Mouse (Mus musculus) embryo, embryonic 11.5 days (tissue): ENCODE measurements at regions not wholly inside any gene's neighbourhood (a gene's known extent, or its start where the extent isn't known, plus 50 kb on each side); places are given as distances from the start of the nearest gene placed in this dataset.

Experiments
- DNase-seq: peaks from one replicate; pipeline ENCODE4 v3.0.0-alpha.2; 2012; ENCODE audit warnings: low read depth, low spot score

GRCm38 (mm10) chr4:152850147-152850546, 372.5 kb upstream of the Kcnab2 start:
- no peak for DNase-seq

GRCm38 (mm10) chr4:152836080-152836479, 358.4 kb upstream of the Kcnab2 start:
- DNase-seq, result no peak

DNA sequence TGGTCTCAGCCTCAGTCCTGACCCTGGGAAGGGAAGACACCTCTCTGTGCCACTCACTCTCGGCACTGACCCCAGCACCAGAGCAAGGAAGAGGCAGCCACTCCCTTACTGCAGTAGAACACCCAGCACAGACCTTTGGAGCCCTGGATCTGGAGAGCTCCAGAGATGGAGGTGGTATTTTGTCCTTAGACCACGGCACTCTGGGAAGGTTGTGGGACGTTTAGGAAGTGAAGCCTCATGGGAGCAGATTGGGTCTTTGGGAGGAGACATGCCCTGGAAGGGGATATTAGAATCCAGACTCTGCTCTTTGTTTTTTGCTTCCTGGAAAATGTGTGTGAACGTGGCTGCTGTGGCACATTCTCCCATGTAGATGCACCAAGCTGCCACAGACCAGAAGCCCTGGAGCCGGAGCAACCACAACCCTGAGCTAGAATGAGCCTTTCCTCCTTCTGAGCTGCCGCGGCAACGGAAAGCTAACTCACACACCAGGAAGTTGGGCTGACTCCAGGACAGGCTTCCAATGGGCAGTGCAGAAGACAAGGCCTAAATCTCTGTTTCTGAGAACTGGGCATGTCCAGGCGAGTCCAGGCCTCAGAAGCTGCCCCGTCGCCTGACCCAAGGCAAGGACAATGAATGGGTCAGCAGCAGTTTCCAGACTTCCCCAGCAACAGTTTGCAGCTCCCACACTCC, 356.9 kb upstream of the Kcnab2 start:
- no peak for DNase-seq

DNA sequence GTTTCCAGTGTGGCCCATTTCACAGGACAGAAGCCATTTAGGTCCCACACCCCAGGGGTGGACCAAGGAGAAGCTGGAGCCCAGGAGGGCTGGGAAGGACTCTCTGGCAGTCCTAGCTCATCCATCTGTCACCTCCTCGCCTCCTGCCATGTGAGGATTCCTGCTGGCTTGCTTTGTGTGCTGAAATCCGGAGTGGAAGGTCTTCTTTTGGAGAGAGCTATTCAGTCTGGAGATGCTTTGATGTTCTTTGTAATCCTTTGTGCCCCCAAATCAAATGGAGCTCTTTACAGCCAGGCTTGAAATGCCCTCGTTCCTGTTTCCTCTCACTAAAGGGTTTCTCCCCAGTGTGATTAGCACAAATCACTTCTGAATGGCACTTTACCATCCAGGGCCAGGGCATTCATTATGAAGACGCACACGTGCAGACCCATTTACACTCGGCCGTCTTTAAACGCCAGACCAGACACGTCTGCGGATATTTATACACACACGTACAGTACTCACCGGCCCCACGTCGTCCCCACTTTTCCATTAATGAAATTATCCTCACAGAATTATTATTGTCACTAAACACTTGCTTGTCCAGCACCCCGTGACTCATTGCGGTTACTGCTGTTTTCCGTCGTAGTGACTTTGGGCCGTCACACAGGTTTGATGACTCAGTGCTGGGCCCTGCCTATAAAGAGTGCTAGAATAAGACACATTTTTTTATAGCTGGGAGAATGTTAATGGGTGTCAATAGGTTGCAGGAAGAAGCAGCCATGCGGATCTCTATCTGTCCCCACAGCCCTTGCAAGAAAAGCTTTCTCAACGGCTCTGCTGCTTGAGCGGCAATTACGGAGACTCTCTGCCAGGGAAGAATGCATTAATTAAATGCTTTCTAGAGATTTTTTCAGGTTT, 356.0 kb upstream of the Kcnab2 start:
- no peak for DNase-seq

- DNase-seq, result no peak
Measured at GRCm38 (mm10) chr4:152832757-152833363, 355.2 kb upstream of the Kcnab2 start.

DNA sequence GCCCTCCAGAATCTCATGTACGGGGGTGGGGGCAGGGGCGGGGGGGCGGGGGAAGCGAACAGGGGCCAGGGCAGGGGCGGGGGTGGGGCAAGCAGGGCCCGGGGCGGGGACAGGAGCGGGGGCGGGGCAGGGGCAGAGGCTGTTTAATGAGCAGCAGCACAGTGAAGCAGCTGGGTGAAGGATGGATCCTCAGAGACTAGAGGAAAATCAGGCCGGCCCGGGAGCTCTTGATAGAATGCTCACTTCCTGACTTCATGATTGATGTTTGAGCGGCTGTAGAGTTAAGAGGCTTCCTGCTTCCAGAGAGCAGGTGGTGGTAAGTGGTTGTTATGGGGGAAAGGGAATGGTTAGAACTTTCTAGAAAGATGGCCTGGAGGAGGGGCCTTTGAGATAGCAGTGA, 347.5 kb upstream of the Kcnab2 start:
- no peak for DNase-seq

DNA sequence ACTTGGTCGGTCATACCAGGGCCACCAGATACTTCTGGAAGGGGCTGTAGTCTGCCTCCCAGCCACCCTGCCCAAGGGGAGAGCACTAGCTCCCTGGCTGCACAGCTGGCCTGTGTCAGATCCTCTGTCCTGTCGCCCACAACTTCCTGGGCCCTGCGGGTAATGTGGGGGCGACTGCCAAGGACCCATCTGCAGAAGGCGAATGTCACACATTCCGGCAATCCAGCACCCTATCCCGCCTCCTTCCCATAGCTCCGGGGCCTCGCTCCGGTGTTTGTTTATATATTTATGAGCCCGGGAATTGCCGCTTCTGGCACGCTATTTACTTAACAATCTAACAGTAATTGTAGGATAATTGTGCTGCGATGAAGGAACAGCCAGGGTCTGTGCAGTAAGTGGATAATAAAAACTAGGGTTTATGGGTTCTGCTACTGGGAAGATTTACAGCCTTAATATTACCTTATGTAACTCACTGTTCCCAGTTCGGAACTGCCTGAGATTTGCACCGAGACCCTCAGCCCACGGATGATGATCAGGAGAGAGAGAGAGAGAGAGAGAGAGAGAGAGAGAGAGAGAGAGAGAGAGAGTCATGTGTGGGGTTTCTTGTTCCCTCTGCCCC, 338.6 kb upstream of the Kcnab2 start:
- no peak for DNase-seq

DNA sequence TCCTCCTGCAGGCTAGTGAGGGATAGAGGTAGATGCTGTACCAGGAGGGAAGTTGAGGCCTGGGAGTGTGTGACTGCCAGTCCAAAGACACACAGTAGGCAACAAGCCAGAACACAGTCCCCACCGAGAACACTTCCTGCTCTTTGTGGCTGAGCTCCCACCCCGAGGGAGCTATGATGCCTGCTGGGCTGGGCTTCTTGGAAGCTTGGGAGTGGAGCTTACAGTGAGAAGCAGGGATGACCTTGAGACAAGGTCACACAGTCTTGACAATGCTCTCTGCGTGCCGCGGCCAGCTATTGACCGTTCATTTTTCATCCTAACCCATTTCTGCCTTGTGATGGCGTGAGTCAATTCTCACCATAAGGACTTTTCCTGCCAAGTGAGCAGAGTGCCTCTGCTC, 328.9 kb upstream of the Kcnab2 start:
- no peak for DNase-seq

DNA sequence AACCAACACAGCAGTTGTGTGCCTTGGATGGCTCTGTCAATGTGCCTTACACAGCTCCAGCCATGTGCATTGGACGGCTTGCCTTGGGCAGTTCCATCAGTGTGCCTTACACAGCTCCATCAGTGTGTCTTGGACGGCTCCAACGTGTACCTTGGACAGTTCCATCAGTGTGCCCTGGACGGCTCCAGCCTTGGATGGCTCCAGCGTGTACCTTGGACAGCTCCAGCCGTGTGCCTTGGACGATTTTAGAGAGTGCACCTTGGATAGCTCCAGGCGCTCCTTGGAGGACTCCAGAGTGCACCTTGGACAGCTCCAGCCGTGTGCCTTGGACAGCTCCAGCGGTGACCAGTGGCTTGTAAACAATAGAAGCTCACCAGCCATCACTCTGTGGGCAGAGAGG, 321.7 kb upstream of the Kcnab2 start:
- peak; percentile 89 for DNase-seq

DNA sequence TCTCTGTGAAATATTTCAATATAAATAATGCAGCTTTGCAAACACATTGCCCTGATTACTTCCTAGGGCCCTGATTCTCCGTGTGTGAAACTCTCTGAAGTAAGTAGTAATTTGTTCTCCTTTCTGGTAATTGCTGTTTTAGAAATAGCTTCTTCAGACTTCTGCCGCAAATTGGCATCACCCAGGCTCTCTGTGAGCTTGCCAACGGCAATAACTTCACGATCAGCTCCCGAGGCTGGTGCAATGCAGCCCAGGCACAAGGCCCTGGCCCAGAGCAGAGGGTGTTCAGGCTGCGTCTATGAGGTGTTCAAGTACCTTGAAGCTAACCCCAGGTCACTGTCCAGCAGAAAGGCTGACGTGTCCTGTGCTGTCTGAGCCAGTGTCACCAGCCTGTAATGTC, 310.8 kb upstream of the Kcnab2 start:
- no peak for DNase-seq

DNA sequence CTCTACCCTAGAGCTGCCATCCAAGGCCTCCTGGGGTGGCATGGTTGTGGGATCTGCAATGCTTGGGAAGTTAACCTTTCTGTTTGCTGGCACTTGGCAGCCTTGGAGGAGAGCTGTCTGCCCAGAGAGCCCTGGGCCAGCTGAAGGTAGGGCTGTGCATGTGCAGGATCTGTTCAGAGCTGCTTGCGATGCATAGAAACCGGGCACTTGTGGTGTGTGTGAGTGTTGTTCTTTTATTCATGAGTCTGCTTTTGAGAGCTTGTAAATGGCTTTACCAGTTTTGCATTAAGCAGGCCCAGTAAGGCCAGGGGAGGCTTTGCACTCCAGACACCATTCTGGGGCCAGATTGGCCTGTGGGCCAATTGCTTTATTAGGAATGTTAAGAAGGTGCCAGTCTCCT, 307.3 kb upstream of the Kcnab2 start:
- no peak for DNase-seq

DNA sequence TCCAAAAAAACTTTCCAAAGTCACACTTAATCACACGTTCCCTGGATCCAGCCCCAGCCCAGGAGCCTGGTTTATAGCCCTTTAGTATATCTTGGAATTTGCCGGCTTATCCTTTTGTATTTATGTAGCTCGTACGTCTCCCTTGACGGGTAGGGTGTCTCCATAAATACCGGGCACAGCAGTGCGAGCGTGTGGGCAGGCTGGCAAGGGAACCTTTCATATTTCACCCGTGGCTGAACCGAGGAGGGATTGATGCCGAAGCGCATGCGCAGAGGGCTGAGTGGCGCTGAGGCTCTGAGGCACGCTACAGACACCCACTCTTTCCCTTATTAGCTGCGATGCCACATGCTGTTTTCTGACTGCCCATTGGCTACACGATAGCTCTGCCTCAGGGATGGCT, 301.9 kb upstream of the Kcnab2 start:
- DNase-seq, result no peak

DNA sequence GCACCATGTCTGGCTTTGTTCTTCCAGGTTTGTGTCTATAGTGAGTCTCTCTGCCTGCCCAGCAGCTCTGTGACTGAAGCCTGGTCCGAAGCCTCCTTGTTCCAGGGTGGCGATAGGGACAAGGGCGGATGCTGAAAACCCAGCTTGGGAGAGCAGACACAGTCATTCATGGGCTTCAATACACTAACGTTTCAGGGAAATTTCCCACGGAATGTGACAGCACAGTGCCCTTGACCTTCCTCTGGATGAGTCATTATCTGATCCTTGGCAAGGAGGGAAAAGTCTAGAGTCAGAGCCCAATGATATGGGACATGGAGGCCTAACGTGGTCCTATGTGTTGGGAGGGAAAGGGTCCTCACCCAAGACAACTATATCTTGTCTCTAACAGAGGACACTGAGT, 298.1 kb upstream of the Kcnab2 start:
- DNase-seq, result no peak

GRCm38 (mm10) chr4:152771386-152771785, 293.7 kb upstream of the Kcnab2 start:
- no peak for DNase-seq

- no peak for DNase-seq
Measured at GRCm38 (mm10) chr4:152767372-152767771, 289.7 kb upstream of the Kcnab2 start.

DNA sequence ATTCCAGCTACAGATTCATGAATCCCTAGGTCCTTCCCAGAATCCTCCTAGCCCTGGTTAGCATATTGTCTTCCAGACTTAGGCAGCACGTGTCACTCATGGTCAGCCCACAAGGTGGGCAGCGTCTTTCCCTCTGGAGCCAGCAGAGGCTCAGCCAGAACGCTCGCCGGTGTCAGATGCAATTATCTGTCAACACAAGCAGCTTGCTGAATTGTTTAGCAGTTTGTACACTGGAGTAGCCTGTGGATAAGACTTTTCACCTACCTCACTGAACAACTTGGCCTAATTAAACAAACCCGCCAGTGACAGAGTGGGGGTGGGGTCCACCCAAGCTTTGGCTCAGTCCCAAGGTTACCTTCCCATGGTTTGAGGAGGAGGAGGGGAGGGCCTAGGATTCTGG, 285.4 kb upstream of the Kcnab2 start:
- DNase-seq, result no peak

DNA sequence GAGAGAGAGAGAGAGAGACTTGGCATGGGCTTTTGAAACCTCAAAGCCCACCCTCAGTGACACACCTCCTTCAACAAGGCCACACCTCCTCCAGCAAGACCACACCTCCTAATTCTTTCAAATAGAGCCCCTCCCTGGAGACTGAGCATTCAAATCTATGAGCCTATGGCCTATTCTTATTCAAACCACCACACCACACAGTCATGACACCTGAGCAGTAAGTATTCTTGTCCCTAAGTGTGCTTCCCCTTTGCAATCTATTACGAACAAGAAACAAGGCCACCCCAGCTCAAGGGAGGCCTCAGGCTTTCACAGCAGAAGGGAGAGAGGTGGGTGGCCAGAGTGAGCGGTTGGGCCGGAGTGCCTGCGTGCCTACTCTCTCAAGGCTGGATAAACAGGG, 284.9 kb upstream of the Kcnab2 start:
- no peak for DNase-seq

- no peak for DNase-seq
Measured at GRCm38 (mm10) chr4:152757191-152757590, 279.5 kb upstream of the Kcnab2 start.

GRCm38 (mm10) chr4:152756535-152756934, 278.9 kb upstream of the Kcnab2 start:
- no peak for DNase-seq

DNA sequence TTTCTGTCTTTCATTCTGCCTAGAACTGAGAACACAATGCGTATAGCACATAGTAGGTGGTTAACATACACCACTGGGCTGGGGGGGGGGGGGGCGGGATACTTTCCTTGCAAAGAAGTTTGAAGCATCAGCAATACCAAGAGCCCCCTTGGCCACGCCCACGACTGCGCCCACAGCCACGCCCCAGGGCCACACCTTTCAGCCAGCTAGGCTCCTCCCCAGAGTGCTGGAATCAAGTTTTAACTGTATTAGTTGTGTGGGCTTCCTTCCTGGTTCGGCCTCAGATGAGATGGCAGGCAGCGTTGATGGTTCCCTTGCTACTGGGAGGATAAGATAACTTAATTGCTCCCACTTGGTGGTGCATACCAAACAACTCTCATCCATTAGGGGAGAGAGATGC, 278.1 kb upstream of the Kcnab2 start:
- no peak for DNase-seq

GRCm38 (mm10) chr4:152744366-152744765, 266.7 kb upstream of the Kcnab2 start:
- DNase-seq, result no peak

GRCm38 (mm10) chr4:152733017-152733416, 255.3 kb upstream of the Kcnab2 start:
- DNase-seq, result no peak
